ENCODE assay signal across 8 mouse cellular contexts in genomic region chrX:19167121-19167853, GRCm38 (mm10).
DNase-seq lines count a peak whose midpoint lies in the region; ATAC-seq and TF ChIP-seq lines count a peak whose summit lies in the region.

No protein-coding gene starts in this region.

- TF ChIP-seq CTCF in C2C12 (IDR thresholded peaks at IDR 0.05; ENCODE audit: control insufficient read depth, insufficient read depth, insufficient read length), result no peak

- peaks cover 39% of the 10 kb centered on the region for H3K36me3 ChIP-seq in C2C12 (ENCODE audit: control insufficient read depth, insufficient read depth)
- no peaks in the 10 kb centered on the region for H3K36me3 ChIP-seq in stomach, embryonic 15.5 days

- H3K79me3 ChIP-seq in C2C12 (ENCODE audit: low read depth), result peaks cover 53% of the 10 kb centered on the region

- peak overlapping the region; percentile 57 for H3K4me3 ChIP-seq in C2C12 (ENCODE audit: insufficient read depth, poor library complexity, severe bottlenecking)
- H3K4me3 ChIP-seq in stomach, embryonic 15.5 days (replicated peaks), result peak overlapping the region; percentile 27

- peak overlapping the region; percentile 39 for H3K4me2 ChIP-seq in stomach, embryonic 15.5 days

- no peaks in the 10 kb centered on the region for H3K4me1 ChIP-seq in stomach, embryonic 15.5 days

- H3K79me2 ChIP-seq in C2C12 (ENCODE audit: control insufficient read depth, insufficient read depth), result peaks cover 77% of the 10 kb centered on the region

- no peak overlapping the region for H3K9ac ChIP-seq in stomach, embryonic 15.5 days

- intact Hi-C loops in gastrocnemius, postnatal 36 days (cut with DNase I), result no loop called here

- no peaks in the 10 kb centered on the region for H3K9me3 ChIP-seq in stomach, embryonic 15.5 days

- H3K27ac ChIP-seq in stomach, embryonic 15.5 days, result no peak overlapping the region

- ATAC-seq in megakaryocyte, adult 5-6 weeks (ENCODE audit: poor library complexity, severe bottlenecking), result peak; percentile 71
- ATAC-seq in stomach, embryonic 15.5 days (ENCODE audit: insufficient read depth, low FRiP score, low read depth), result peak; percentile 56; the same call in 1 of the 2 replicates

- DNase-seq in 3134 (ENCODE audit: extremely low read depth, insufficient read length, low spot score), result peak; percentile 59
- peak; percentile 23 for DNase-seq in cerebellum, adult 8-10 months
- peak; percentile 5 to 18 for DNase-seq in gastrocnemius, postnatal 36 days
- DNase-seq in kidney, adult 18-20 months, result peak; percentile 73
- no peak for DNase-seq in layer of hippocampus, adult 11-12 months (ENCODE audit: low spot score)

- WGBS in stomach, embryonic 15.5 days, result 46% methylated on average over 12 of the region's 12 CpGs

- no peaks in the 10 kb centered on the region for H3K27me3 ChIP-seq in C2C12 (ENCODE audit: control insufficient read depth, insufficient read depth, insufficient read length)
- no peaks in the 10 kb centered on the region for H3K27me3 ChIP-seq in stomach, embryonic 15.5 days (replicated peaks)

- peak overlapping the region; percentile 71 for H3ac ChIP-seq in C2C12 (ENCODE audit: control insufficient read depth, insufficient read length, low read depth)

TF ChIP-seq in C2C12, 6 proteins besides CTCF, POLR2A, EP300 and RAD21:
- no peak for TF ChIP-seq CEBPB (IDR thresholded peaks at IDR 0.05; ENCODE audit: low read depth)
- peak; percentile 93 for TF ChIP-seq USF1 (IDR thresholded peaks at IDR 0.05; ENCODE audit: low read depth)
TF ChIP-seq in C2C12: peak in this region for 1.
